Mouse (Mus musculus) CD4-positive, CD25-positive, alpha-beta regulatory T cell (primary cell): ENCODE results near the gene Actn3. TPM values are rescaled to one million over a fixed set of nuclear protein-coding genes. Genes with fewer than 3 reads are reported as not detected.

Experiments
- polyA plus RNA-seq: library from polyadenylated mRNA; unstranded; fragments of 100-300 nt; shearing (Covaris generic); gene quantifications from one replicate; pipeline ENCODE4 v1.2.1, GENCODE M21; 2017

Actn3 gene
- 0.18 TPM for polyA plus RNA-seq

DNA sequence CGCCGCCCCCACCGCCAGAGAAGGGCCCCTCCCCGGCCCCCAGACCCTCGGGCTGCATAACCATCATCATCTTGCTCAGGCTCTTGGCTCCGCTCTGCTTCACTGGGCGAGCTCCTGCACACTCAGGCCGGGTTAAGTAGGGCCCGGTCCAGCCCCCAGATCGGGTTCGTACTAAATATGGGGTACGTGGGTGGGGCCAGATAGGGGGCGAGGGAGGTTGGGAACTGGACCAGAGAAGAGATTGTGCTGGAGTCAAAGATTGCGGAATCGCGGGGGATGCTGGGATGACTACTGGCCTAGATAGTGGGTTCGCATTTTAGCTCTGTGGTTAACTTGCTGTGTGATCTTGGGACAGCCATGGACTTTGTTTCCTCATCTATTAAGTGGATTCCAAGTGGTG, at the start of gene Actn3:
Gene Actn3, minus strand, starts transcription at position 125 of the 400 bp plus-strand sequence.

DNA sequence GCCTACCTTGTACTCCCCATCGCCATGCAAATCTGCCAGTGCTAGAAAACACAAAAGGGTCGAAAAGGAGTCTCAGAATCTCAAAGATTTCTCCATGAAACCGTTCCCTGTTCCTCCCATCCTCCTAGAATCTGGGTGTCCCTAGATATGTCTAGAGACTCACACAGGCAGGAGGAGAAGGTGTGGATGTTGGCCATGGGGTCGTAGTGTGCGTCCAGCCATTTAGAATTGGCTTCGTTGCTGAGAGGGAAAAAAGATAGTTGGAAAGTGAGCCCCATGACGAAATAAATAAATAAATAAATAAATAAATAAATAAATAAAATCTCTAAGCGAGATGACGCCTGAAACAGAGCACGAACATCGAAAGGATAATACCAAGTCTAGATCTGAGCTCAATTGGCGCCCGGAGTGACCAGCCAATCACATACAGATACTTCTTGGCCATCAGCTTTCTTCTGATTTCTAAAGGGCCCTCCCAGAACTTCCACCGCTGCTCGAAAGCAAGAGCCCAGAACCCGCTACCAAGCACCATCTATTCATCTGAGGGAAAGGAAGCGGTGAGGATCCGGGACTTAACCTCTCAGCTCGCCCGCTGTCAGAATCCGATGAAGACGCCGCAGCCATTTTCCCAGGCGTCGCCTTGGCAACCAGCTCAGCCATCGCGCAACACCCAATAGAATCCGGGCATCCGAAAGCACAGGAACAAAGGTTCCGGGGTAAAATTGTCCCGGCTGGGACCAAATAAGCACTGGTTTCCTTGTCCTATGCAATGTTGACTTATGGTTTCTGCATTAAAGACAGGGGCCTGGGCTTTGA, 28.5 kb upstream of the Actn3 start, which contains the start of gene Bbs1:
Gene Bbs1, minus strand, starts transcription at position 650 of the 816 bp plus-strand sequence.

DNA sequence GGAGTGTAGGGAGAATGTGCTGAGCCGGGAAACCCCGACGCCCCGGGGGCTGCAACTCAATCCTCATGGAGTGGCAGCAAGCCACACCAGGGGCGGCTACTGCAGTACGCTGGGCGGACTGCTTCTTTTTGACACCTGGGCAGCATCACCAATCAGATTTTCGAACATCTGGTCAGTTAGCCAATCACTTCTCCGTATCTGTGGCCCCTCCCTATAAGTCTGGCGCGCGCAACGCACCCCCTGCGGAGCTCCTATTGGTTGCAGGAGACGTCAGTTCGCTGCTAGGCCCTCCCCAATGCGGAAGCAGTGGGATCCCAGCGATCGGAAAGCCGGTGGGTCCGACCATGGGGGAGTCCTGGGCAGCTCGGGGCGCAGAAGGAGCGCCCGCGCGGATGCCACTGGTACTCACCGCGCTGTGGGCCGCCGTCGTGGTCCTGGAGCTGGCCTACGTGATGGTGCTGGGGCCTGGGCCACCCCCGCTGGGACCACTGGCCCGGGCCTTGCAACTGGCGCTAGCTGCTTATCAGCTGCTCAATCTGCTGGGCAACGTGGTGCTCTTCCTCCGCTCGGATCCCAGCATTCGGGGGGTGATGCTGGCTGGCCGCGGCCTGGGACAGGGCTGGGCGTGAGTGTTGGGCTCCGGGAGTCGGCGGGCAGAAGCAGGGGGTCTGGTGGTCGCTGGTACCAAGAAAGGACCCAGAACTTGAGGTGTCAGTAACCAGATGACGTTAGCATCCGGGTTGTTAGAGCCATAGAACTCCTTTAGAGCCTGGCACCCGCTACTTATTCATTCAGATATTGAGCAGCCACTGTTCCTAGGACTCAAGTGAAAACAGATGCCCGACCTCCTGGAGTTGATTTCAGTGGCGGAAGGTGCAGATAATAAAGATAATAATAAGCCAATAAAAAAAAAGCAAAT, 955 bp upstream of the Actn3 start, which contains the start of gene Zdhhc24:
Gene Zdhhc24, plus strand, starts transcription at position 264 of the 919 bp plus-strand sequence.

DNA sequence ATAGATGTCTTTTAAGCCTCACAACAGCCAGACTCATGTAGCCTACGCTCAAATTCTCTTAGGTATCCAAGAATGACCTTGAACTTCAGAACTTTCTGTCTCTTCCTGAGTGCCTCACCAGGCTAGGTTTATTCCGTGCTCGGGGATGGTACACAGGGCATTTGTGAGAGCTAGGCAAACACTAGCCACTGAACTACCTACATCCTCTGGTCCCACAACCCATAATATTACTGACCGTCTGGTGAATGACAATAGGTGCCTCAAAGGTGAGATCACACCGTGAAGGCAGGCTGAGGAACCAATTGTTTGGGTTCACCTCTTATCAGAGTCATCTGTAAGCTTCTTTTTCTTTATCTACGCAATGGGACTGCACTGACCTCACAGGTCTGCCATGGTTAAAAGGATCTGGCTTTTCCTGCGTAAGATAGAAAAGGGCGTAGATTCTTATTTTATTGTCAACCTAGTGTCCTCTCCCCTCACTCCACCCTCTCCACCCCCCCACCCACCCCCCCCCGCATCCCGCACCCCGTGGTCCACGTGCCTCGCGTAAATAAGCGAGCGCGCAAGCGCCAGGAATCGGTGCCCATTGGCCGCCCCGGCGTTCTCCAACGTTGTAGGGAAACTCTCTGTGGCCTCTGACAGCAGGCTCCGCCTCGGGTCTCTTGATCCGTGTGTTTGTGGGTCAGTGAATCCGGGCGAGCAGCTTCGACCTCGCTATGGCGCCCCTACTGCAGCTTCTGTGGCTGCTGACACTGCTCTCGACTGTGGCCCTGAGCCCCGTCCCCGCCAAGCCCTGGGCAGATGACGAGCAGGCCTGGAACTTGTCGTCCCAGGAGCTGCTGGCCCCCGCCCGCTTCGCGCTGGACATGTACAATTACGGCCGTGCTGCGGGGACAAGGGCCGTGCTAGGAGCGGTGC, 22.9 kb downstream of the Actn3 start, which contains the start of gene Ctsf:
Gene Ctsf, plus strand, starts transcription at position 579 of the 918 bp plus-strand sequence.

DNA sequence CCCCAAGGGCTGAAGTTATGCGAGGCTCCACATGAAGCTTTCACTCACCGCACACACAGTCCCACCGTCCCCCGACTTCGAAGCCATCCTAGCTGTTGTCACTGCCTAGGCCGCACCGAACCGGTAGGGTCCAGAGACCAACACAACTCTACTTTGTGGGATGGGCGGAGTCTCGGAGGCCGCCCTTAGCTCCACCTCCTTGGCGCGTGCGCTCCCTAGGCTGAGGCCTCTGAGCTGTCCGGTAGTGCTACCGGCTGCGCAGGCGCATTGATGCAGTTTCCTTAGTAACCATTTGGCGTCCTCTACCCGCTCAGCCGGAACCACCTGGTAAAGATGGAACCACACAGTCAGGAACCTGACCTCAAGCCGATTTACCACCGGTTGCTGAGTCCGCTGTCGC, 38.6 kb downstream of the Actn3 start, which contains the start of the genes Ccs and Ccdc87:
Gene Ccs, minus strand, starts transcription at position 184 of the 400 bp plus-strand sequence.
Gene Ccdc87, plus strand, starts transcription at position 218 of the 400 bp plus-strand sequence.

Other genes starting within 250 kb of the Actn3 start
- gene Gm960, start 179.2 kb downstream of the Actn3 start, polyA plus RNA-seq = 0.34 TPM
- 0.36 TPM for gene Sptbn2, start 166.7 kb downstream of the Actn3 start, polyA plus RNA-seq
- 41.6 TPM for gene Rbm4b, start 121.4 kb downstream of the Actn3 start, polyA plus RNA-seq
- 47.6 TPM for gene Rbm4, start 84.0 kb downstream of the Actn3 start, polyA plus RNA-seq
- gene Gm21992, start 66.3 kb downstream of the Actn3 start, polyA plus RNA-seq = 28.3 TPM
- 62.4 TPM for gene Rbm14, start 66.3 kb downstream of the Actn3 start, polyA plus RNA-seq
- gene Ccs, start 38.6 kb downstream of the Actn3 start, polyA plus RNA-seq = 128 TPM
- 0.14 TPM for gene Ccdc87, start 38.5 kb downstream of the Actn3 start, polyA plus RNA-seq
- 2.9 TPM for gene Ctsf, start 22.8 kb downstream of the Actn3 start, polyA plus RNA-seq
- 7.5 TPM for gene Zdhhc24, start 759 bp upstream of the Actn3 start, polyA plus RNA-seq
- gene Bbs1, start 28.7 kb upstream of the Actn3 start, polyA plus RNA-seq = 0.79 TPM
- gene Dpp3, start 50.4 kb upstream of the Actn3 start, polyA plus RNA-seq = 108 TPM
- gene Peli3, start 65.2 kb upstream of the Actn3 start, polyA plus RNA-seq = 0.56 TPM
- gene Mrpl11, start 84.2 kb upstream of the Actn3 start, polyA plus RNA-seq = 74.6 TPM
- gene Npas4, start 112.4 kb upstream of the Actn3 start, polyA plus RNA-seq = 0.71 TPM
- 2.2 TPM for gene Slc29a2, start 146.0 kb upstream of the Actn3 start, polyA plus RNA-seq
- gene B4gat1, start 160.9 kb upstream of the Actn3 start, polyA plus RNA-seq = 16.9 TPM
- gene AC124502.3, start 161.0 kb upstream of the Actn3 start, polyA plus RNA-seq = 1.6 TPM
- gene Brms1, start 163.4 kb upstream of the Actn3 start, polyA plus RNA-seq = 85.3 TPM
- 0.51 TPM for gene Rin1, start 172.6 kb upstream of the Actn3 start, polyA plus RNA-seq
- not detected for gene Cd248, start 190.2 kb upstream of the Actn3 start, polyA plus RNA-seq
- gene Tmem151a, start 207.6 kb upstream of the Actn3 start, polyA plus RNA-seq = not detected
- 67.0 TPM for gene Yif1a, start 210.6 kb upstream of the Actn3 start, polyA plus RNA-seq
- 2.6 TPM for gene Cnih2, start 220.6 kb upstream of the Actn3 start, polyA plus RNA-seq
- gene Rab1b, start 229.2 kb upstream of the Actn3 start, polyA plus RNA-seq = 221 TPM
- 5.5 TPM for gene Klc2, start 240.7 kb upstream of the Actn3 start, polyA plus RNA-seq